Mouse (Mus musculus) limb, embryonic 12.5 days (tissue): ENCODE measurements around the gene Cort. TPM values are rescaled to one million over a fixed set of nuclear protein-coding genes. Genes with fewer than 3 reads are reported as not detected.
"Not testable (repeated sequence)": the region's sequence is repeated elsewhere in the genome, so short reads cannot be mapped to it uniquely, and the experiment has no call there.

Source experiments
- ATAC-seq: fragments of 200-750 bp; cut with Nextera tagmentation; 2 replicates; pipeline ENCODE4 v1.8.0; 2017; ENCODE audit warnings: low read depth, moderate TSS enrichment; ENCODE audit not compliant: insufficient number of reproducible peaks, insufficient read depth, low FRiP score, low TSS enrichment
- H3K27ac ChIP-seq: fragments of 300-500 bp; sonication (generic); 2 replicates; pipeline ENCODE4 v1.5.1; 2016; ENCODE audit warnings: mild to moderate bottlenecking, moderate library complexity
- H3K27me3 ChIP-seq: fragments of 300-500 bp; sonication (generic); 2 replicates; pipeline ENCODE4 v1.6.1; 2016; ENCODE audit warnings: mild to moderate bottlenecking, moderate library complexity
- H3K36me3 ChIP-seq: fragments of 300-500 bp; sonication (generic); 2 replicates; pipeline ENCODE4 v1.6.1; 2016; ENCODE audit warnings: mild to moderate bottlenecking, moderate library complexity
- H3K4me1 ChIP-seq: fragments of 300-500 bp; sonication (generic); replicated peaks from 2 replicates; pipeline ENCODE4 v1.6.1; 2016
- H3K4me2 ChIP-seq: fragments of 300-500 bp; sonication (generic); 2 replicates; pipeline ENCODE4 v1.6.1; 2016; ENCODE audit warnings: mild to moderate bottlenecking, moderate library complexity
- H3K4me3 ChIP-seq: fragments of 300-500 bp; sonication (generic); replicated peaks from 2 replicates; pipeline ENCODE4 v1.5.1; 2016; ENCODE audit warnings: mild to moderate bottlenecking
- H3K9ac ChIP-seq: fragments of 300-500 bp; sonication (generic); replicated peaks from 2 replicates; pipeline ENCODE4 v1.6.1; 2016; ENCODE audit warnings: mild to moderate bottlenecking, moderate library complexity
- H3K9me3 ChIP-seq: fragments of 300-500 bp; sonication (generic); 2 replicates; pipeline ENCODE4 v1.6.1; 2016; ENCODE audit warnings: mild to moderate bottlenecking, moderate library complexity
- WGBS: fragments of 180-500 bp; shearing (Covaris S2); methylation state at CpG from one replicate; pipeline ENCODE4 v1.1.7; 2016; 5-methylcytosine and 5-hydroxymethylcytosine counted together
- polyA plus RNA-seq: library from polyadenylated mRNA; unstranded; fragments of >200 nt; fragmentation: Nextera tagmentation; extraction: Ambion mirVana; gene quantifications from 2 replicates; pipeline ENCODE4 v1.2.1, GENCODE M21; 2016

The Cort gene
- 0.33 and 0.87 TPM in 2 replicates for polyA plus RNA-seq

DNA sequence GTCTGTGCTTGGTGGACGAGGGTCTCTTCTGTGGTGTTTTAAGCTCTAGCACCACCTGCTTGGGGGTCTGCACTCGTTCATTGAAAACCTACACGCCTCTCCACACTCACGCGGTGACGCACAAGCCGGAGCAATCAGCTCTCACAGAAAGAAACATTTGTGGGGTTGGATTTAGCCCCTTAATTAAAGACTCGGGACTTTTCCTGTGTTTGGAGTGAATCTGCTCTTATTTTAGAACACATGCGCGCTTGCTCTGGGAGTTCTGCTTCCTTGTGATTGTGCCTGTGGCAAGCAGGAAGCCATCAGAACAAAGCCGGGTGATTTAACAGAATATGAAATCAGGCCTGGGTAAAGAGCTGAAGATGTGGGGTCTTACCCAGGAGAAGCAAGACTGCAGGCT, at the start of gene Cort:
TSS of gene Cort (minus strand) at position 101 of the 400 bp plus-strand sequence.
- Histone ChIP-seq H3K9ac (no peak within 1 kb of the TSS), H3K9me3 (no peaks in the 10 kb centered on the region), H3K4me1 (no peaks in the 10 kb centered on the region), H3K4me3 (no peak within 1 kb of the TSS), H3K27me3 (no peaks in the 10 kb centered on the region), H3K27ac (no peak within 1 kb of the TSS), H3K36me3 (peaks cover 59% of the 10 kb centered on the region), H3K4me2 (no peak within 1 kb of the TSS)
- WGBS: 88% methylated on average over 11 of the region's 11 CpGs
- ATAC-seq: no peak

DNA sequence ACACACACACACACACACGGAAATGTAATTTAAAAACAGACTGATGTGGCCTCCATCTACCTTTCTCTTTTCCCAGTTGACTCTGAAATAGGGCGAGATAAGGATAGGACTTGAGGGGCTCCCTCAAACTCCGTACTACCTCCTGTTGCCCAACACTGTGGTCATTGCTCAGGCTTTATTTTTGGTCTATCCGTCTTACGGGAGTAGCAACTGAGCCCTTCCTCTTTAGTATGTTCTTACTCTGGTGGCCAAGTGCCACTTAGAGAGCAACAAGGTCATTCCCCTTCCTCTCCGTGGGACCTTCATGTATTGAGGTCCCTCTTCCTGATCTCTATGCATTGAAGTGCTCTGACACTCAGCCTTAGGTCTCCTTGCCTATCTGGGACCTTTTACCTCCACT, 47.1 kb upstream of the Cort start:
- H3K36me3 ChIP-seq: peaks cover 4% of the 10 kb centered on the region
- no peaks in the 10 kb centered on the region for H3K27me3 ChIP-seq
- no peaks in the 10 kb centered on the region for H3K4me1 ChIP-seq
- WGBS: 91% methylated on average over 6 of the region's 6 CpGs
- H3K4me2 ChIP-seq: no peak overlapping the region
- no peak overlapping the region for H3K4me3 ChIP-seq
- no peak overlapping the region for H3K9ac ChIP-seq
- H3K27ac ChIP-seq: no peak overlapping the region
- no peak for ATAC-seq
- no peaks in the 10 kb centered on the region for H3K9me3 ChIP-seq

DNA sequence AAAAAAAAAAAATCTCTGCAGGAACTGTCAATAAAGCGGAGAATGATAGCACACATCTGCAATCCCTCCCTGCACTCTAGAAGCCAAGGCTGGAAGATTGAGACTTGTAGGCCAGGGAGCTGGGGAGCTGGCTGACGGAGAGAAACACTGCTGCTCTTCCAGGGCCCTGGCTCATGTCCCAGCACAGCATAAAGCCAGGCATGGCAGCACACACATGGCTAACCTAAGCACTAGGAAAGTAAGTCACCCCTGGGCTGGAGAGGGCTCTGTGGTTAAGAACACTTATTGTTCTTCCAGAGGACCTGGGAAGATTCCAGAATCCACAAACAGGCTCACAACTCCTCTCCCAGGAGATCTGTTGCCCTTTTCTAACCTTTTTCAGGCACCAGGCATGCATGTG, 46.1 kb upstream of the Cort start:
- Histone ChIP-seq H3K9ac (no peak overlapping the region), H3K9me3 (no peaks in the 10 kb centered on the region), H3K27me3 (no peaks in the 10 kb centered on the region), H3K4me3 (no peak overlapping the region), H3K4me2 (no peak overlapping the region), H3K27ac (peak overlapping the region; percentile 54; the same call in 1 of the 2 replicates), H3K4me1 (no peaks in the 10 kb centered on the region), H3K36me3 (no peaks in the 10 kb centered on the region)
- 78% methylated on average over 2 of the region's 2 CpGs for WGBS
- ATAC-seq: no peak

DNA sequence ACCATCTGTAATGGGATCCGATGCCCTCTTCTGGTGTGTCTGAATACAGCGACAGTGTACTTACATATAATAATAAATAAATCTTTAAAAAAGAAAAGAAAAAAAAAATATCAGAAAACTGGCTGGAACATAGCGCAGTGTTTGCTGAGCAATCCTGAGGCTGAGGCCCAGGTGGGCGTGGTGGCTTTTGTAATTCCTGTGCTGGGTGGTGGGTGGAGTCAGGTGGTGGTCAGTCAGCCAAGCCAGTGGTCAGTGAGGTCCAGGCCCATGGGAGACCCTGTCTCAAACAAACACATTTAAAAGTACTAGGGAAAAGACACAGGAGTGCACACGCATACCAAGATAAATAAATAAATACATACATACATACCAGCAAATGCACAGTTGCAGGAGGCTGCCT, 45.5 kb upstream of the Cort start:
- Histone ChIP-seq H3K27me3 (no peaks in the 10 kb centered on the region), H3K4me2 (no peak overlapping the region), H3K9ac (no peak overlapping the region), H3K4me3 (no peak overlapping the region), H3K27ac (peak overlapping the region; percentile 54; the same call in 1 of the 2 replicates), H3K9me3 (no peaks in the 10 kb centered on the region), H3K4me1 (no peaks in the 10 kb centered on the region), H3K36me3 (no peaks in the 10 kb centered on the region)
- ATAC-seq: no peak
- 92% methylated on average over 5 of the region's 5 CpGs for WGBS

DNA sequence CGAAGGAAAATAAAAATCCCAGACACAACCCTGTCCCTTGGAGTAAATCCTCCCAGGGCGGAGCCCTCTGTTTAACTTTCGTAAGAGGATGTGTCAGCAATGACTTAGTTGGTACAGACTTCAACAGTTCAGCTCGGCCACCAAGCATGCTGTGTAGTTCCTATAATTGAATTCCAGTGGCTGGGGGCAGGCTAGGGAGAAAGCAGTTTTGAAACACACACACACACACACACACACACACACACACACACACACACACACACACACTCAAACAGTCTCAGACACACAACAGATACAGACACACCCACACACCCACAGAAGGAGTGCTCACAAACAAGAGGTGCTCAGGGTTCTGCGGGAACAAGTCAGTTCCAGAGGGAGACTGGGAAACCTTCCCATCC, 45.0 kb upstream of the Cort start:
- H3K9me3 ChIP-seq: no peaks in the 10 kb centered on the region
- ATAC-seq: no peak
- no peaks in the 10 kb centered on the region for H3K4me1 ChIP-seq
- WGBS: 78% methylated on average over 5 of the region's 5 CpGs
- no peaks in the 10 kb centered on the region for H3K36me3 ChIP-seq
- no peak overlapping the region for H3K4me3 ChIP-seq
- no peak overlapping the region for H3K9ac ChIP-seq
- no peaks in the 10 kb centered on the region for H3K27me3 ChIP-seq
- no peak overlapping the region for H3K27ac ChIP-seq
- no peak overlapping the region for H3K4me2 ChIP-seq

DNA sequence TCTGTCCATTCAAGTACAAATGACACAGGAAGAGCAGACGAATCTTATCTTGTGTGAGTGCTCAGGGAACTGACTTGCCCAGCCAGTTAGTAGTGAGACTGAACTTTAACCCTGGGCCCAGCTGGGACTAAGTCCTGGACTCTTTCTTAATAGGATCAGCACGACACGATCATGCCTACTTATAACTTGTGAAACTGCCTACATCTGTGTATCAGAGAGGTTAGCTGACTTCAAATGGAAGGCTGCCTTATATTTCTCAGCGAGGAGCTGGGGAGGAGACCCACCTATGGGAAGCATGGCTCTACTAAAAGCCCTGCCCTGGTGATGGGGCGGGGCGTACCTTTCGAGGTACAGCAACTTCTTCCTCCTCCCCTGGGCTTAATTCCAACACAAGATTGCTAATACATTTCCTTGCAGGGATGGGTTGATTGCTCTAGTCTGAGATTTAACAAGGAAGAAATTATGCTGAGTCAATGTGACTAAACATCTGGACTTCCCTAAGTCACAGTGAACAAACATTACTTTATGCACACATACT, 43.9 kb upstream of the Cort start:
- Histone ChIP-seq H3K4me2 (no peak overlapping the region), H3K4me1 (peaks cover 4% of the 10 kb centered on the region; the same call in 1 of the 2 replicates), H3K4me3 (no peak overlapping the region), H3K36me3 (no peaks in the 10 kb centered on the region), H3K27ac (0 out of 2 replicates have a peak overlapping the region, but pooled peaks have one; percentile 12), H3K27me3 (no peaks in the 10 kb centered on the region), H3K9ac (no peak overlapping the region), H3K9me3 (no peaks in the 10 kb centered on the region)
- ATAC-seq: no peak
- WGBS: 73% methylated on average over 7 of the region's 7 CpGs

DNA sequence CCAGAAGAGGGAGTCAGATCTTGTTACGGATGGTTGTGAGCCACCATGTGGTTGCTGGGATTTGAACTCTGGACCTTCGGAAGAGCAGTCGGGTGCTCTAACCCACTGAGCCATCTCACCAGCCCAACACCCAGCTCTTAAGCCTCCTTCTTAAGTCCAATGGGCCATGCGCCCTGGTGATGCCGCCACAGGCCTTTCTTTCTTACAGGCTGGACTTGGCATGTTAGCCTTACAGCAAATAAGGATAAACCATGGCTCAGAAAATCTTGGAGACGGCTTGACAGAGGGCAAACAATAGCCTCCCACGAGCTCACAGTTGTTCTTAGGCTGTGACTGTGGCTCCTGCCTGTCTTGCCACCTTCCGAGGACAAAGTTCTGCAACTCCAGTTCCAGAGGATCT, 43.4 kb upstream of the Cort start:
- not testable (repeated sequence) for H3K9ac ChIP-seq, H3K4me1 ChIP-seq, H3K4me2 ChIP-seq, H3K36me3 ChIP-seq, ATAC-seq, H3K9me3 ChIP-seq, H3K4me3 ChIP-seq, H3K27me3 ChIP-seq
- 87% methylated on average over 7 of the region's 8 CpGs for WGBS
- 0 out of 2 replicates have a peak overlapping the region, but pooled peaks have one; percentile 12 for H3K27ac ChIP-seq

DNA sequence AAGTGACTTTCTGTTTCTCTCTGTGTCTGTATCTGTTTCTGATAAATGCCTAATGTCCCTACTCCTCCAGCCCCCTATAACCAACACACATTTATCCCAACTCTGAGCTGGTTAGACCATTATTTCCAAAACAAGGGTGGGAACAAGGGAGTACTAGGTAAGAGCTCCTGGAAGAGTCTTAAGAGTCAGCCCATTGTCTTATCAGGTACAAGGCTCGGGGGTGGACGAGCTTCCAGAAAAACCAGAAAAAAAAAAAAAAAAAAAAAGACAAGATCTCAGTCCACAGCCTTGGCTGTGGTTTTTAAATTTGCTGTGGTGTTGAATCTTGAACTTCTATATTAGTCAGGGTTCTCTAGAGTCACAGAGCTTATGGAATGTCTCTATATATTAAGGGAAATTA, 41.5 kb upstream of the Cort start:
- H3K9me3 ChIP-seq: no peaks in the 10 kb centered on the region
- 86% methylated on average over 2 of the region's 2 CpGs for WGBS
- H3K27me3 ChIP-seq: no peaks in the 10 kb centered on the region
- peak overlapping the region; percentile 83; the same call in 1 of the 2 replicates for H3K4me2 ChIP-seq
- peaks cover 9% of the 10 kb centered on the region; the same call in 1 of the 2 replicates for H3K4me1 ChIP-seq
- H3K9ac ChIP-seq: no peak overlapping the region
- no peak overlapping the region; the same call in 1 of the 2 replicates for H3K4me3 ChIP-seq
- H3K36me3 ChIP-seq: peaks cover 20% of the 10 kb centered on the region
- ATAC-seq: no peak
- no peak overlapping the region for H3K27ac ChIP-seq

DNA sequence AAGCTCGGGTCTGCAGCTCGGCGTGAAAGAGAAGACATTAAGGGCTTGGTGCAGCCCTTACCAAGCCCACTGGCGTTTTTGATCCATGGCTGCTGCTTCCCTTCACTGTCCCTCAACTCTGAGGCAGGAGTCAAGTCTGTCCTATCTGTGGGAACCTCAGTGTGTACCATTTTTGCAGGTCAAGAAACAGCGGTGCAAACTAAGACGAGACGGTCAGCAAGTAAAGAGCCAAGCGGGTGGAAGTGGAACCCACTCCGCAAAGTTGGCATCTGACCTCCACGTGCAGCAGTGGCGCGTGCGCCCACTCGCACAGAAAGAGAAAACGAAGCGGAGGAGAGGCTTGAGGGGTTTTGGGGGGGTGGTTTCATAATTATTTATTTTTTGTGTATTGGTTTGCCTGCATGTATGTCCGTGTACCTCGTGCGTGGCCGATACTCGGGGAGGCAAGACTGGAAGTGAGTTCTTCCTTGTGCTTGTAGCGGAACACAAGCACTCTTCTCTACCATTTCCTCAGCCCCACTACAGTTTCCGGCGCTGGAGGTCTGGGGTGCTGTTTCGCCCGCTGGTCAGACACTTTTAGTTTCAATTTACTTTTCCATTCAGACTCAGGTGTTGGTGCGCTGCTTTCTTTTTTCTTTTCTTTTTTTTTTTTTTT, 40.5 kb upstream of the Cort start:
- peak overlapping the region; percentile 66 for H3K27ac ChIP-seq
- WGBS: 2% methylated on average over 27 of the region's 27 CpGs
- no peaks in the 10 kb centered on the region for H3K9me3 ChIP-seq
- H3K4me1 ChIP-seq: peaks cover 9% of the 10 kb centered on the region; the same call in 1 of the 2 replicates
- ATAC-seq: peak; percentile 58
- no peaks in the 10 kb centered on the region for H3K27me3 ChIP-seq
- H3K36me3 ChIP-seq: peaks cover 29% of the 10 kb centered on the region
- peak overlapping the region; percentile 83 for H3K4me2 ChIP-seq
- H3K4me3 ChIP-seq: peak overlapping the region; percentile 95
- H3K9ac ChIP-seq: peak overlapping the region; percentile 93

DNA sequence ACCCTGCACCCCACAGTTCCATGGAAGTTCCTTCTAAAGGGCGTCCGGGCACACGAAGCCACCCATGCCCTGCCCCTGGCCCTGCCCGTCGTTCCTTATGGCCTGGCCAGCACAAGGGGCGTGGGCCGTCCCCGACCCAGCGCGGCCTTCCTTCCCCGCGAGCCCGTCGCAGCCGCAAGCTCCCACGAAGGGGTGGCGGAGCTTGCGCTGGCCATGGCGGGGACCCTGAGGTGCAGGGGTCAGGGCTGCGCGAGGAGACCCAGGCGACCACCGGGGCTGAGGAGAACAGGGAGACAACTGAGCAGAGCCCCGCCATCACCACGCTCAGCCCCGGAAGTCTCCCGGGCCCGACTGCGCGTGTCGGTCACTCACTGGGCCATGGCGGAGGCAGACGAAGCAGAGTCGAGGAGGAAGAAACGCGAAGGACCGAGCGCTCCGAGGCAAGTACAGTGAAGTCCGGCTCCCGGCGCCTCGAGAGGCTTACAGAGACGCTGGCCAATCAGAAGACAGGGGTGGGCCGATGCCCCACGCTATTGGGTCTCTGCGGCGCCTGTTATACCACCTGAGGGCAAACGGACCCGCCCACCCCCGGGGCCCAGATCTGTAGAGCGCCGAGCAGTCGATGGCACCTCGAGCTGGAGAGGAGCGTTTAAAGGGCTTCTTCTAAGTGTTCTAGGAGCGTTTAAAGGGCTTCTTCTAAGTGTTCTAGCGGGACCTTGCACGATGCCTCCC, 39.8 kb upstream of the Cort start, which contains the start of gene Pgd:
TSS of gene Pgd (minus strand) at position 557 of the 732 bp plus-strand sequence.
- WGBS: under 1% methylated on average over 59 of the region's 59 CpGs
- Histone ChIP-seq H3K9me3 (no peaks in the 10 kb centered on the region), H3K4me2 (peak within 1 kb of the TSS; percentile 83), H3K9ac (peak within 1 kb of the TSS; percentile 93), H3K4me3 (peak within 1 kb of the TSS; percentile 95), H3K4me1 (peaks cover 9% of the 10 kb centered on the region; the same call in 1 of the 2 replicates), H3K27ac (peak within 1 kb of the TSS; percentile 92), H3K27me3 (no peaks in the 10 kb centered on the region), H3K36me3 (peaks cover 37% of the 10 kb centered on the region)
- peak; percentile 98 for ATAC-seq

DNA sequence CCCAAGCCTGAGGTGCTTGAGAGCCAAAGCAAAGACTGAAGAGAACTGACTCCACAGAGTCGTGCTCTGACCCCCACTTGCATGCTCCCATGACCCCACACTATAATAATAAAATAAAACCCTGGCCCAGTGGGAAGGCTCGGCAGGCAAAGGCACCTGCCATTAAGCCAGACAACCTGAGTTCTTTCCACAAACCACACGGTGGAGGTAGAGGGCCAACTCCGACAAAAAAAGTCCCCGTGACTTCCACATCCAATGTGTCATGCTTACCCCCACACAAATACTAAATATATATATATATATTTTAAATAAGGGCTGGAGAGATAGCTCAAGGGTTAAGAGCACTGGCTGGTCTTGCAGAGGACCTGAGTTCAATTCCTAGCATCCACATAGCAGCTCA, 37.6 kb upstream of the Cort start:
- peaks cover 9% of the 10 kb centered on the region; the same call in 1 of the 2 replicates for H3K4me1 ChIP-seq
- no peak overlapping the region for H3K4me2 ChIP-seq
- 62% methylated on average over 5 of the region's 5 CpGs for WGBS
- H3K9ac ChIP-seq: no peak overlapping the region
- no peak overlapping the region for H3K4me3 ChIP-seq
- ATAC-seq: no peak
- H3K27me3 ChIP-seq: no peaks in the 10 kb centered on the region
- H3K36me3 ChIP-seq: peaks cover 59% of the 10 kb centered on the region
- no peak overlapping the region for H3K27ac ChIP-seq
- H3K9me3 ChIP-seq: no peaks in the 10 kb centered on the region
